Mouse (Mus musculus) cerebellum, adult 2 months (tissue): ENCODE data around the gene Sirt6.

Experiments used
- CTCF ChIP-seq: fragments of 200-500 bp; IDR thresholded peaks from 2 replicates; pipeline ENCODE4 v1.5.1; 2011; ENCODE audit warnings: low read depth, mild to moderate bottlenecking, control low read depth, low read length, moderate library complexity, borderline replicate concordance; ENCODE audit not compliant: insufficient read depth
- POLR2A ChIP-seq: fragments of 200-500 bp; IDR thresholded peaks from 2 replicates; pipeline ENCODE4 v1.6.1; 2011; ENCODE audit warnings: low read length, control low read depth, borderline replicate concordance; ENCODE audit not compliant: insufficient read depth

DNA sequence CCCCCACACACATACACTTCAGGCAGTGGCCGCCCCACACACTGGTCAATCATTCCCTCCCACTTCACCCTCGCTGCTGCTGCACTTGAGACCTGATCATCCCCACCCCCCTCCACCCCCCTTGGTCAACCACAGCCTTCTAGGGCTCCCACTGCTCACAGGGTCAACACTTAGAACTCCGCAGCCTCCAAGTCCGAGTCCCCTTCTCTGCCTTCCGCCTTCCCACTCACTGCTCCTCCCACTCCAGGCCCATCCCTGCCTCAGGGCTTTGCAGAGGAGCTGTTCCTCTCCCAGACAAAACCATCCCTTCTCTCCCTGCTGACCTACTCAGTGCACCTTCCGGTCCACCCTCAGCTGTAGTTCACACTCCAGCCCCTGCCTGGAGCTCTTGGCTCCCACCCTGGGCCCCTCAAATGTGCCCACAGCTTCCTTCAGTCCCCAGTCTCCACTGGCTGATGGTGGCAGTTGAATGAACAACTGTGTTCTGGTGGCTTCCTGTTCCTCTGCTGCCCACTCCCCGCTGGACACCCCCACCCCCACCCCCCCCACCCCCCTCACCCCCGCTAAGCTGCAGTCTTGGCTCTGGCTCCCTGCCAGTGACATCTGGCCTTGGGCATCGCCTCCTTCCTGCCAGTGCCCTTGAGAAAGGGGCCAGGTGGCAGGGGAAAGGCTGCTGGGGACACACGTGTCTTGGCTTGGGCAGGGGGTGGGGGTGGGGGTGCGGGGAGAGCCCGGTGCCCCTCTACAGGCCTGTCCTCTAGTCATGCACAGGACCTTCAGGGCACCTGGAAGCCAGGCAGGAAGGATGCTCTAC is 30.3 kb downstream of the Sirt6 start:
- TF ChIP-seq CTCF (no peak), POLR2A (no peak)
